Mouse (Mus musculus): ENCODE results near the gene Plpp7. TPM values are rescaled to one million over a fixed set of nuclear protein-coding genes. Genes with fewer than 3 reads are reported as not detected.

The Plpp7 gene
- total and polyA plus RNA-seq, 3 experiments: 0.25 TPM; not detected in 2

- no peak for TF ChIP-seq USF1 (IDR thresholded peaks at IDR 0.05; ENCODE audit: low read depth, low read length)
- no peak for TF ChIP-seq CTCF (conservative IDR thresholded peaks at IDR 0.05 in 1 of 2, IDR thresholded peaks at IDR 0.05 in 1 of 2; ENCODE audit: low read depth in 2 of 2, low read length in 2 of 2)
- no peak for TF ChIP-seq ELF1 (IDR thresholded peaks at IDR 0.05; ENCODE audit: low read depth, low read length)
- TF ChIP-seq GABPA (IDR thresholded peaks at IDR 0.05; ENCODE audit: insufficient replicate concordance, low read depth, low read length): no peak
- TF ChIP-seq ZNF384 (IDR thresholded peaks at IDR 0.05; ENCODE audit: low read depth, low read length): no peak
- no peak for TF ChIP-seq MEF2A (IDR thresholded peaks at IDR 0.05; ENCODE audit: borderline replicate concordance, low read depth, low read length)
- TF ChIP-seq POLR2AphosphoS2 (IDR thresholded peaks at IDR 0.05; ENCODE audit: low read depth, low read length): no peak
- no peak for TF ChIP-seq NRF1 (IDR thresholded peaks at IDR 0.05; ENCODE audit: low read depth, low read length)
- TF ChIP-seq IRF4 (IDR thresholded peaks at IDR 0.05; ENCODE audit: low read depth, low read length): no peak
- in situ Hi-C loops (cut with MboI; ENCODE audit: low pct_ligation_motif_present, low pct_unique_long_range_greater_than_20kb, low sequenced_read_pairs): no loop called here
- Histone ChIP-seq H3K4me3 (replicated peaks in 1 of 3; ENCODE audit: low read depth in 2 of 3, low read length in 2 of 3, poor library complexity in 1 of 3) (no peak overlapping the region), H3K36me3 (replicated peaks in 1 of 2; ENCODE audit: control insufficient read depth in 1 of 2, insufficient read depth in 1 of 2, low read length in 1 of 2) (no peaks in the 10 kb centered on the region), H3K9ac (ENCODE audit: insufficient read depth, low read depth) (no peak overlapping the region), H3K4me2 (ENCODE audit: insufficient read depth, low read depth, poor library complexity, severe bottlenecking) (no peak overlapping the region), H3K79me2 (replicated peaks; ENCODE audit: control insufficient read depth, extremely low read depth, insufficient read depth, poor library complexity, severe bottlenecking) (no peaks in the 10 kb centered on the region), H3K27me3 (replicated peaks) (peaks cover 5% of the 10 kb centered on the region), H3K4me1 (ENCODE audit: control insufficient read depth in 1 of 2, insufficient read depth in 2 of 2) (peaks cover 0 to 22% of the 10 kb centered on the region in 2 experiments; a peak in 3 of 4 replicates), H3K9me3 (replicated peaks; ENCODE audit: low read length) (no peaks in the 10 kb centered on the region), H3K27ac (ENCODE audit: insufficient read depth, low read depth) (no peak overlapping the region)
- dilution Hi-C loops (cut with MboI; ENCODE audit: extremely low pct_ligation_motif_present, extremely low pct_unique_long_range_greater_than_20kb, low sequenced_read_pairs): no loop called here
- DNase-seq (ENCODE audit: extremely low read depth): no peak
Measured at GRCm38 (mm10) chr2:32062626-32063410, 32.5 kb upstream of the Plpp7 start.

- Histone ChIP-seq H3K27me3 (replicated peaks) (peaks cover 10% of the 10 kb centered on the region), H3K9me3 (replicated peaks; ENCODE audit: low read length) (no peaks in the 10 kb centered on the region), H3K4me3 (replicated peaks in 1 of 3; ENCODE audit: low read depth in 2 of 3, low read length in 2 of 3, poor library complexity in 1 of 3) (no peak overlapping the region), H3K79me2 (replicated peaks; ENCODE audit: control insufficient read depth, extremely low read depth, insufficient read depth, poor library complexity, severe bottlenecking) (no peaks in the 10 kb centered on the region), H3K27ac (ENCODE audit: insufficient read depth, low read depth) (no peak overlapping the region), H3K4me2 (ENCODE audit: insufficient read depth, low read depth, poor library complexity, severe bottlenecking) (no peak overlapping the region), H3K36me3 (replicated peaks in 1 of 2; ENCODE audit: control insufficient read depth in 1 of 2, insufficient read depth in 1 of 2, low read length in 1 of 2) (no peaks in the 10 kb centered on the region), H3K4me1 (ENCODE audit: control insufficient read depth in 1 of 2, insufficient read depth in 2 of 2) (peaks cover 0 to 22% of the 10 kb centered on the region in 2 experiments; a peak in 3 of 4 replicates), H3K9ac (ENCODE audit: insufficient read depth, low read depth) (no peak overlapping the region)
- dilution Hi-C loops (cut with MboI; ENCODE audit: extremely low pct_ligation_motif_present, extremely low pct_unique_long_range_greater_than_20kb, low sequenced_read_pairs): no loop called here
- no peak for TF ChIP-seq MYC (IDR thresholded peaks at IDR 0.05; ENCODE audit: low read depth, low read length)
- no peak for TF ChIP-seq TBP (conservative IDR thresholded peaks at IDR 0.05; ENCODE audit: low read depth, low read length)
- no peak for TF ChIP-seq EP300 (IDR thresholded peaks at IDR 0.05; ENCODE audit: low read length)
- TF ChIP-seq NELFE (IDR thresholded peaks at IDR 0.05; ENCODE audit: low read depth, low read length): no peak
- no peak for TF ChIP-seq ZC3H11A (IDR thresholded peaks at IDR 0.05; ENCODE audit: low read depth, low read length)
- TF ChIP-seq SMC3 (IDR thresholded peaks at IDR 0.05; ENCODE audit: low read depth, low read length): no peak
- TF ChIP-seq BHLHE40 (IDR thresholded peaks at IDR 0.05; ENCODE audit: low read depth, low read length): no peak
- TF ChIP-seq ETS1 (conservative IDR thresholded peaks at IDR 0.05; ENCODE audit: low read depth, low read length): no peak
- no peak for TF ChIP-seq E2F4 (IDR thresholded peaks at IDR 0.05; ENCODE audit: insufficient replicate concordance, low read depth, low read length)
- TF ChIP-seq MEF2A (IDR thresholded peaks at IDR 0.05; ENCODE audit: borderline replicate concordance, low read depth, low read length): no peak
- no peak for DNase-seq (ENCODE audit: extremely low read depth)
- in situ Hi-C loops (cut with MboI; ENCODE audit: low pct_ligation_motif_present, low pct_unique_long_range_greater_than_20kb, low sequenced_read_pairs): no loop called here
Measured at GRCm38 (mm10) chr2:32063451-32064151, 31.7 kb upstream of the Plpp7 start.

Measured in CH12.LX (cell line).